Mouse (Mus musculus) 416B (cell line): Measurements from ENCODE around the gene Terf2ip.

Source experiments
- DNase-seq: peaks from one replicate; pipeline ENCODE4 v3.0.0; 2011; ENCODE audit warnings: low read depth

The Terf2ip gene

GRCm38 (mm10) chr8:112010997-112011815 lies at the start of gene Terf2ip, which contains the start of gene Kars:
TSS of gene Terf2ip (plus strand) at chr8:112011398.
TSS of gene Kars (minus strand) at chr8:112011323.
- peak; percentile 94 for DNase-seq

GRCm38 (mm10) chr8:111962589-111962988 lies 48.6 kb upstream of the Terf2ip start:
- no peak for DNase-seq

- DNase-seq: no peak
Observed at GRCm38 (mm10) chr8:111963091-111963490, 48.1 kb upstream of the Terf2ip start.

DNA sequence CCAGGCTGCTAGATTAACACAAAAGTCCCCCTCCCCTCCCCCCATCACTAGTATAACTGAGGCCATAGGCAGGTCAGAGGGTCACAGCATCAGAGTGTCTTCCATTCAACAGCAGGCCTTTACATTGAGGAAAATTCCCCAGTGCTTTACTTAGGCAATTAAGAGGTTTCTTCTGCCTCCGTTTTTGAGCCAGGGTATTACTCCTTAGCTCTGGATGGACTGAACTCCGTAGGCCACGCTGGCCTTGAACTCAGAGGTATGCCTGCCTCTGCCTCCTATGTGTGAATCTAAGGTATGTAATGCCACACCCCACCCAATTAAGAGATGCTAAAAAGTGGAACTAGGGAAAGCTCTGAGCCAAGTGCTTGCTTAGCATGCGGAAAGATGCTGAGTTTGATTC lies 47.7 kb upstream of the Terf2ip start:
- DNase-seq: no peak

DNA sequence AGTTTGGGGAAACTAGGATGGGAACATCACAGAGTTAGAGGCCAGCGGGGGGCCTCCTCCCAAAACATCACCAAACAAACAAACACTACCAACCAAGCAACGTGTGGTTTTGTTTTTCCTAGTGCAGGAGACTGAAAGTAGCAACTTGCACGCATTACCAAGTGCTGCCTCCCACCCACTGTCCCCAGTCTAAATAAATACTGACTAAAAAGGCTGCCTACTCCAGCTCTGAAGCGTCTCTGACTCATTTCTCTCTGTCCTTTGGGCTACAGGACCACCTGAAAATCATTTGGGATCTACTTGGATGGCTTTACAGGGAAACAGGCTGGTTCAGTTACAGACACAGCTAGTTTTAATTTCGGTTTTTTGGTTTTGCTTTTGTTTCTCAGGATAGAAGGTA lies 46.8 kb upstream of the Terf2ip start:
- no peak for DNase-seq

GRCm38 (mm10) chr8:111964849-111965561 lies 46.2 kb upstream of the Terf2ip start:
- no peak for DNase-seq

GRCm38 (mm10) chr8:111967246-111967870 lies 43.8 kb upstream of the Terf2ip start:
- peak; percentile 74 for DNase-seq

DNA sequence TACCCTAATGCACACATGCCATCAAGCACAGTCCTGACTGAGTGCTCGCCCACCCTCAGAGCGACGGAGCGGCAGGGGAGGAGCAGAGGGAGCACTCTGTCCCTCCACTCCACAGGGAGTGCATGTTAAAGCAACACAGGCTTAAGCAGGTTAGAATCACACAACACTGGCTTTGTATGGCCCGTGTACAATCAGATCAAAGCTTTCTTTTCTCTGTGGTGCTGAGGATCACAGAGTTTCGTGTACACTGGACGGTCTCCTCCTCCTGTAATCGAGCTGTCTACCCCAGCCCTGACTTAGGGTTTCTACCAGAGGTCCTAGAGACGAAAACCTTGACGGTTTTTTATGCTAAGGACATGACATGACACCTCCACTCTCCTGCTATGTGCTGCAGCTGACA lies 42.7 kb upstream of the Terf2ip start:
- DNase-seq: no peak

DNA sequence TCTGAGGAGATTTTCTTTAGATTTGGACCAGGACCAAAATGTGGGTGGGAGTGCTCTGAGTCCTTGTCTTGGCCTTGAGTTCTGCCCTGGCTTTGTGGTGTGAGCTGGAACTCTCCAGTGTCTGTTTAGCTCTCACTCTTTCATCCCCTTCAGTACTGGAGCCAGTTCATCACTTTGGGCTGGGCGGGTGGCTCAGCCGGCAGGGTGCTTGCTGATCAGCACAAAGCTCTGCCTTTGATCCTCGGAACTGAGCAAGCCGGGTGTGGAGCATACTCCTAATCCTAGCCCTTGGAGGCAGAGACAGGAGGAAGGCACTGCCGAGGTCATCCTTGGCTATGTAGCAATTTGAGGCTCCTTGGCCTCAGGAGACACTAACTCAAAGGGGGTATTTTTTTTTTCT lies 42.2 kb upstream of the Terf2ip start:
- no peak for DNase-seq

- no peak for DNase-seq
Observed at GRCm38 (mm10) chr8:111974138-111974537, 37.1 kb upstream of the Terf2ip start.

DNA sequence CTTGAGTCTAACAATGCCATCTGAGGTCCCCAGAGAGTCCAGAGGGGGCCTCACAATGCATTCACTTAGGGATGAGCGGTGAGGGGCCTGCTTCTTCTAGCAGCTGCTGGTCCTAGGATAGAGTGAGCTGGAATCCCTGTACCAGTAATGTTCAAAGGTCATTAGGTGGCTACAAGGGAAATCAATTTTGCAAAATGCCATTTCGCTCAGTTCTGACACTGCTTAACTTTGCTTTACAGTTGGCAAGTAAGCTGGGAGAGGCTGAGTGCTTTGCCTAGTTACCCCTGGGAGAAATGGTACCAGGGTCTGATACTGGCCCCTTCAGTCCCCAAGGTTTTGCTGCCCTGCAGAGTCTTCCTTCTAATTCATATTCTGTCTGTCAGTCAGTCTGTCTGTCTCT lies 35.5 kb upstream of the Terf2ip start:
- DNase-seq: no peak

GRCm38 (mm10) chr8:111976326-111976725 lies 34.9 kb upstream of the Terf2ip start:
- DNase-seq: peak; percentile 85

- DNase-seq: no peak
Observed at GRCm38 (mm10) chr8:111978147-111978546, 33.1 kb upstream of the Terf2ip start.

DNA sequence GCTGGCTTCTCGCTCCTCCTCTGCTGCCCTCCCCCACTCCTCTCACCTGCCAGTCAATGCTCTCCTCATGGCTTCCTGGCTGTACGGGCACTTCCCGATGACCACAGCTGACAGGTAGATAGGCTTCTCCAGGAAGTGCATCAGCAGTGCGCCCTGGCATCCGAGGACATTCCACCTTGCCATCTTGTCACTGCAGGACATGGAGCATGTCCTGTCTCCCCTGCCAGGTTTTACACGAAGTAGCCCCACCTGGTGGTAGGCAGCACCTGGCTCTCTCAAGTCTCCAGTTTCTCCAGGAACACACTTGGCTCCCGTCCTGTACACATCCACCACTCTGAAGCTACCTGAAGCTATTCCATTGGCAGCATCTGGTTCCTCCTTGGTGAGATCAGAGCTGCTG lies 29.1 kb upstream of the Terf2ip start:
- DNase-seq: no peak

DNA sequence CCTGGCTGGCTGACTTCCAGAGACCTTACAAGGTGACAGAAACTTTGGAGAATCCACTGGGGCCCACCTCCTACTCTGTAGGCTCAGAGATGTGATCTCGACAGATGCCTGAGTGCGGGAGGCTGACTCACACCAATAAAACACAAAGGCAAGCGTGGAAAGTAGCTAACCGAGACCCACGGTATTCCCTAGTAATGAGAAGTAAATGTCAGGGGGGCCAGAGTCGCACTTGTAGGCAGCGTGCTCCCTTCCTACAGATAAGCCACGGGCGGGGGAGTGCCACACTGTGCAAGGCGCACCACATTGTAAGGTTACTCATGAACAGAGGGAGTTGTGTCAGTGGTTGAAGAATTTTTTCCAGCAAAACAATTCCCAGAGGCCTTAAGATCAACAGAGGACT lies 26.7 kb upstream of the Terf2ip start:
- DNase-seq: no peak

DNA sequence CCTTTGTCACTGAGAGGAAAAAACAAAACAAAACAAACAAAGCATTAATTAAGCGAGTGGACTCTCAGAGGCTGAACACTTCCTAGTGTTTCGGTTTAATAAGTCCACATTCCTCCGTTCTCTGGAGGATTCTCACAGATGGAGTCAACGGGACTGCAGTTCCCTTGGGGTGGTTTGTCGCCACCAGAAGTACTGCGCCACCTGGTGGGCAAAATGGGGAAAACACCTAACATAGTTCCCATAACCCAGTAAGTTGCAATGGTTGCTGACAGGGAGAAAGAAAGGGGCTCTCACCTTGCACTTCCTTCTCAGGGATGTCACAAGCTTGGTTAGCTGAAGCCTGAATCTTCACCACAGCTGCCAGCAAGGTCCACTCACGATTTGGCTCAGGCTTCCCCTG lies 21.3 kb upstream of the Terf2ip start:
- DNase-seq: peak; percentile 85

DNA sequence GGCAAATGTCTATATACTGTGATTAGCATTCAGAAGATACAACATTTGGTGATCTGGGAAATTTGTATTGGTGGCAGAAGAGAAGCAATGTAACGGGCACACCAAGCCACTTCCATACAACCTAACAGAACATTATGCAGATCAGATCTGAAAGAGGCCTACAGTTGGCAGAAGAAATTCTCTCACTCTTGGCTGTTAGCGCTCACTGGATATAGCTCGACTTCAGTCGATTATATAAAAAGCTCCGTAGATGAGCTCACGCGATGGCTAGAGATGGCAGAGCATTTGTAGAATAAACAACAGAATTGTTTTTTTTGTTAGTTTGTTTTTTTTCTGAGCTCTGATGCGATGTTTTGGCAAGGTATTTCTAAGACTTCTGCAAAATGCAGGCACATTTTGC lies 19.9 kb upstream of the Terf2ip start:
- no peak for DNase-seq

- DNase-seq: peak; percentile 88
Observed at GRCm38 (mm10) chr8:111992013-111992702, 19.0 kb upstream of the Terf2ip start, which contains the start of gene Adat1. TSS of gene Adat1 (minus strand) at chr8:111992302.

DNA sequence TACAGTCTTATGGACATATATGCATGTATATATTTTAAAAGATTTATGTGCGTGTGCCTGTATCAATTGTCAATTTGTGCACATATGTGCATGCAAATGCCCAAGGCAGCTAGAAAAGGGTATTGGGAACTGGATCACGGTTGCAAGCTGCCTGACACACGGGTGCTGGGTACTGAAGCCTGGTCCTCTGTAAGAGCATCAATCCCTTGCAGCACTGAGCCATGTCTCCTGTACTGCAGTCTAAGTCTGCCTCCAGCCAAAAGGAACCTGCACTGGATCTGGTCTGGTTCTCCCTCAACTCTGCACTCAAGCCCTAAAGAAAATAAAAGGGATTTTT lies 18.5 kb upstream of the Terf2ip start:
- DNase-seq: no peak

DNA sequence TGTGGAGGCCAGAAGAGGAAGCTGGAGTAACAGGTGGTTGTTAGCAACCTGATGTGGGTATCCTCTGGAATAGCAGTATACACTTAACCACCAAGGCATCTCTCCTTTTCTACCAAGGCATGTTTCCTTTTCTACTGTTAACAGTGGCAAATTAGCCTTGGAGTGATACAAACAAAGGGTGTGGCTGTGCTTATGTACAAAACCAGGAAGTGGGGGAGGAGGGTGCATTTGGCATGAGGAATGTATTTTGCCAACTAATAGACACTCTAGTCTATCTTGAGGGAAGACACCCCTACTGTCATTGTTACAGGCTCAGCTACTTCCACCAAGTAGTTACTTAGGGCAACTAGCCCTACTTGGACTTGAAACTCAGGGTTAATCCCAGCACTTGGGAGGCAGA lies 6.4 kb upstream of the Terf2ip start:
- DNase-seq: no peak

GRCm38 (mm10) chr8:112005601-112006000 lies 5.6 kb upstream of the Terf2ip start:
- DNase-seq: no peak

- no peak for DNase-seq
Observed at GRCm38 (mm10) chr8:112007669-112008068, 3.5 kb upstream of the Terf2ip start.
